Mouse (Mus musculus) small intestine, adult 2 months (tissue): Measurements from ENCODE around the gene Hoxd10. TPM values are rescaled to one million over a fixed set of nuclear protein-coding genes. Genes with fewer than 3 reads are reported as not detected.
A peak's percentile ranks its signal among the peaks of the same experiment; 100 is the strongest.

Source experiments
- H3K27ac ChIP-seq: fragments of 200-500 bp; 2 replicates; pipeline ENCODE4 v1.5.1; 2012; ENCODE audit warnings: low read depth, low read length, control low read depth, inconsistent platforms; ENCODE audit not compliant: insufficient read depth
- H3K27me3 ChIP-seq: fragments of 200-500 bp; 2 replicates; pipeline ENCODE4 v1.6.1; 2012; ENCODE audit warnings: mild to moderate bottlenecking, moderate library complexity, low read length, inconsistent platforms; ENCODE audit not compliant: control insufficient read depth, insufficient read depth
- H3K36me3 ChIP-seq: fragments of 200-500 bp; 2 replicates; pipeline ENCODE4 v1.6.1; 2012; ENCODE audit warnings: mild to moderate bottlenecking, low read length, control low read depth, inconsistent platforms; ENCODE audit not compliant: control insufficient read depth, insufficient read depth
- H3K4me1 ChIP-seq: fragments of 200-500 bp; 2 replicates; pipeline ENCODE4 v1.6.1; 2012; ENCODE audit warnings: low read length, inconsistent platforms, mixed read lengths; ENCODE audit not compliant: control insufficient read depth, insufficient read depth, insufficient read length
- H3K4me3 ChIP-seq: fragments of 200-500 bp; 2 replicates; pipeline ENCODE4 v1.5.1; 2012; ENCODE audit warnings: low read depth, mild to moderate bottlenecking, control low read depth, inconsistent platforms, low read length, moderate library complexity
- CTCF ChIP-seq: fragments of 200-500 bp; IDR thresholded peaks from 2 replicates; pipeline ENCODE4 v1.5.1; 2012; ENCODE audit warnings: low read depth, mild to moderate bottlenecking, control low read depth, inconsistent platforms, low read length, moderate library complexity, mixed read lengths; ENCODE audit not compliant: insufficient replicate concordance, insufficient read length; ENCODE audit errors: extremely low read depth
- POLR2A ChIP-seq: fragments of 200-500 bp; IDR thresholded peaks from 2 replicates; pipeline ENCODE4 v1.6.1; 2012; ENCODE audit warnings: low read depth, mild to moderate bottlenecking, control low read depth, inconsistent platforms, low read length, moderate library complexity
- WGBS: fragments of 180-500 bp; shearing (Covaris S2); methylation state at CpG from one replicate; pipeline ENCODE4 v1.1.7; 2018; 5-methylcytosine and 5-hydroxymethylcytosine counted together
- polyA plus RNA-seq: library from polyadenylated mRNA; depleted of rRNA; stranded (reverse); fragments of >200 nt; gene quantifications from 2 replicates; pipeline ENCODE4 v1.2.3, GENCODE M21; 2012

Gene Hoxd10
- polyA plus RNA-seq, 1 experiment, result not detected

GRCm38 (mm10) chr2:74726551-74726950, 34.8 kb downstream of the Hoxd10 start, which contains the start of gene Gm28230:
Gene Gm28230, plus strand, starts transcription at chr2:74726728.
- Histone ChIP-seq H3K27ac (no peak within 1 kb of the TSS), H3K4me3 (peak within 1 kb of the TSS; percentile 23), H3K4me1 (peaks cover 6% of the 10 kb centered on the region), H3K27me3 (peaks cover 40% of the 10 kb centered on the region), H3K36me3 (no peaks in the 10 kb centered on the region)
- TF ChIP-seq POLR2A (no peak), CTCF (no peak)
- WGBS, result 48% methylated on average over 5 of the region's 5 CpGs

- Histone ChIP-seq H3K27me3 (peaks cover 44% of the 10 kb centered on the region), H3K36me3 (no peaks in the 10 kb centered on the region), H3K4me3 (peak overlapping the region; percentile 23), H3K4me1 (peaks cover 6% of the 10 kb centered on the region), H3K27ac (no peak overlapping the region)
- TF ChIP-seq CTCF (no peak), POLR2A (no peak)
- WGBS, result 41% methylated on average over 43 of the region's 43 CpGs
Observed at GRCm38 (mm10) chr2:74726973-74727639, 35.4 kb downstream of the Hoxd10 start.

- 30% methylated on average over 25 of the region's 25 CpGs for WGBS
- Histone ChIP-seq H3K27ac (no peak overlapping the region), H3K4me1 (peaks cover 7% of the 10 kb centered on the region), H3K27me3 (peaks cover 49% of the 10 kb centered on the region), H3K36me3 (no peaks in the 10 kb centered on the region), H3K4me3 (peak overlapping the region; percentile 23; the same call in 1 of the 2 replicates)
- TF ChIP-seq POLR2A (no peak), CTCF (no peak)
Observed at GRCm38 (mm10) chr2:74727640-74728302, 36.0 kb downstream of the Hoxd10 start.

GRCm38 (mm10) chr2:74728303-74728680, 36.6 kb downstream of the Hoxd10 start:
- TF ChIP-seq POLR2A (no peak), CTCF (no peak)
- WGBS, result 39% methylated on average over 13 of the region's 13 CpGs
- Histone ChIP-seq H3K4me3 (no peak overlapping the region), H3K4me1 (peaks cover 7% of the 10 kb centered on the region), H3K27me3 (peaks cover 51% of the 10 kb centered on the region), H3K27ac (no peak overlapping the region), H3K36me3 (no peaks in the 10 kb centered on the region)

- 41% methylated on average over 8 of the region's 8 CpGs for WGBS
- H3K4me3 ChIP-seq, result no peak overlapping the region
- peaks cover 66% of the 10 kb centered on the region for H3K27me3 ChIP-seq
- TF ChIP-seq POLR2A, result no peak
- no peaks in the 10 kb centered on the region for H3K36me3 ChIP-seq
- H3K4me1 ChIP-seq, result peaks cover 3% of the 10 kb centered on the region; the same call in 1 of the 2 replicates
- H3K27ac ChIP-seq, result no peak overlapping the region
Observed at GRCm38 (mm10) chr2:74730331-74730730, 38.6 kb downstream of the Hoxd10 start.

GRCm38 (mm10) chr2:74731055-74731454, 39.3 kb downstream of the Hoxd10 start:
- TF ChIP-seq CTCF (no peak), POLR2A (no peak)
- Histone ChIP-seq H3K27ac (no peak overlapping the region), H3K27me3 (peaks cover 70% of the 10 kb centered on the region), H3K36me3 (no peaks in the 10 kb centered on the region), H3K4me1 (peaks cover 3% of the 10 kb centered on the region; the same call in 1 of the 2 replicates), H3K4me3 (no peak overlapping the region)

GRCm38 (mm10) chr2:74731799-74732512, 40.2 kb downstream of the Hoxd10 start:
- H3K36me3 ChIP-seq, result no peaks in the 10 kb centered on the region
- no peak overlapping the region for H3K27ac ChIP-seq
- no peak overlapping the region for H3K4me3 ChIP-seq
- H3K4me1 ChIP-seq, result peaks cover 3% of the 10 kb centered on the region; the same call in 1 of the 2 replicates
- TF ChIP-seq POLR2A (no peak), CTCF (no peak)
- H3K27me3 ChIP-seq, result peaks cover 69% of the 10 kb centered on the region
- 31% methylated on average over 9 of the region's 9 CpGs for WGBS
